Mouse (Mus musculus): ENCODE results near the gene Ildr2.

Ildr2 gene

GRCm38 (mm10) chr1:166253898-166254894 lies at the start of gene Ildr2:
TSS of gene Ildr2 (plus strand) at chr1:166254139.
- DNase-seq (ENCODE audit: low read depth): no peak

GRCm38 (mm10) chr1:166204171-166204570 lies 49.8 kb upstream of the Ildr2 start:
- no peak for DNase-seq (ENCODE audit: low read depth)

- no peak for DNase-seq (ENCODE audit: low read depth)
Observed at GRCm38 (mm10) chr1:166205159-166205558, 48.8 kb upstream of the Ildr2 start.

GRCm38 (mm10) chr1:166209371-166209770 lies 44.6 kb upstream of the Ildr2 start:
- no peak for DNase-seq (ENCODE audit: low read depth)

- DNase-seq (ENCODE audit: low read depth): no peak
Observed at GRCm38 (mm10) chr1:166214181-166214580, 39.8 kb upstream of the Ildr2 start.

GRCm38 (mm10) chr1:166238315-166238969 lies 15.5 kb upstream of the Ildr2 start, which contains the start of gene Mael:
TSS of gene Mael (minus strand) at chr1:166238747.
- no peak for DNase-seq (ENCODE audit: low read depth)

- DNase-seq (ENCODE audit: low read depth): no peak
Observed at GRCm38 (mm10) chr1:166244285-166244684, 9.7 kb upstream of the Ildr2 start.

- DNase-seq (ENCODE audit: low read depth): no peak
Observed at GRCm38 (mm10) chr1:166255091-166255490, 1.2 kb downstream of the Ildr2 start.

- DNase-seq (ENCODE audit: low read depth): no peak
Observed at GRCm38 (mm10) chr1:166255651-166256050, 1.7 kb downstream of the Ildr2 start.

- DNase-seq (ENCODE audit: low read depth): no peak
Observed at GRCm38 (mm10) chr1:166256302-166256701, 2.4 kb downstream of the Ildr2 start.

GRCm38 (mm10) chr1:166256898-166257297 lies 3.0 kb downstream of the Ildr2 start:
- no peak for DNase-seq (ENCODE audit: low read depth)

GRCm38 (mm10) chr1:166259526-166259925 lies 5.6 kb downstream of the Ildr2 start:
- no peak for DNase-seq (ENCODE audit: low read depth)

- no peak for DNase-seq (ENCODE audit: low read depth)
Observed at GRCm38 (mm10) chr1:166266001-166266705, 12.2 kb downstream of the Ildr2 start.

GRCm38 (mm10) chr1:166266918-166267317 lies 13.0 kb downstream of the Ildr2 start:
- DNase-seq (ENCODE audit: low read depth): no peak

- DNase-seq (ENCODE audit: low read depth): no peak
Observed at GRCm38 (mm10) chr1:166268218-166268617, 14.3 kb downstream of the Ildr2 start.

- DNase-seq (ENCODE audit: low read depth): no peak
Observed at GRCm38 (mm10) chr1:166278786-166279185, 24.8 kb downstream of the Ildr2 start.

- DNase-seq (ENCODE audit: low read depth): no peak
Observed at GRCm38 (mm10) chr1:166279580-166280206, 25.8 kb downstream of the Ildr2 start.

- no peak for DNase-seq (ENCODE audit: low read depth)
Observed at GRCm38 (mm10) chr1:166280566-166280965, 26.6 kb downstream of the Ildr2 start.

- no peak for DNase-seq (ENCODE audit: low read depth)
Observed at GRCm38 (mm10) chr1:166281287-166281686, 27.3 kb downstream of the Ildr2 start.

GRCm38 (mm10) chr1:166281836-166282235 lies 27.9 kb downstream of the Ildr2 start:
- no peak for DNase-seq (ENCODE audit: low read depth)

GRCm38 (mm10) chr1:166282597-166283210 lies 28.8 kb downstream of the Ildr2 start:
- DNase-seq (ENCODE audit: low read depth): no peak
